Mouse (Mus musculus) bone marrow, adult 2 months (tissue): ENCODE results near the gene Cdh23. TPM values are rescaled to one million over a fixed set of nuclear protein-coding genes. Genes with fewer than 3 reads are reported as not detected.

Source experiments
- H3K27ac ChIP-seq: fragments of 200-500 bp; 2 replicates; pipeline ENCODE4 v1.5.1; 2012; ENCODE audit warnings: low read depth, mild to moderate bottlenecking, control low read depth, inconsistent platforms, low read length; ENCODE audit not compliant: control insufficient read depth, poor library complexity, insufficient read depth
- H3K4me1 ChIP-seq: fragments of 200-500 bp; 2 replicates; pipeline ENCODE4 v1.6.1; 2011; ENCODE audit warnings: low read length; ENCODE audit not compliant: control insufficient read depth, insufficient read depth
- H3K4me3 ChIP-seq: fragments of 200-500 bp; replicated peaks from 2 replicates; pipeline ENCODE3; 2011; ENCODE audit warnings: mild to moderate bottlenecking, low read depth, low read length, control low read depth; ENCODE audit not compliant: control insufficient read depth
- CTCF ChIP-seq: fragments of 200-500 bp; IDR thresholded peaks from 2 replicates; pipeline ENCODE4 v1.5.1; 2011; ENCODE audit warnings: low read length, control low read depth; ENCODE audit not compliant: control insufficient read depth, insufficient read depth
- POLR2A ChIP-seq: fragments of 200-500 bp; IDR thresholded peaks from 2 replicates; pipeline ENCODE4 v1.6.1; 2011; ENCODE audit warnings: low read depth, mild to moderate bottlenecking, control low read depth, low read length, borderline replicate concordance; ENCODE audit not compliant: control insufficient read depth
- WGBS: fragments of 180-500 bp; shearing (Covaris S2); methylation state at CpG from one replicate; pipeline ENCODE4 v1.1.7; 2018; 5-methylcytosine and 5-hydroxymethylcytosine counted together
- polyA plus RNA-seq: library from polyadenylated mRNA; stranded (reverse); fragments of >200 nt; gene quantifications from 2 replicates; pipeline ENCODE4 v1.2.4, GENCODE M21; 2011; ENCODE audit warnings: low replicate concordance; ENCODE audit not compliant: missing spikeins, insufficient read depth, insufficient read length

Gene Cdh23
- polyA plus RNA-seq, 1 experiment = 1.8 TPM

DNA sequence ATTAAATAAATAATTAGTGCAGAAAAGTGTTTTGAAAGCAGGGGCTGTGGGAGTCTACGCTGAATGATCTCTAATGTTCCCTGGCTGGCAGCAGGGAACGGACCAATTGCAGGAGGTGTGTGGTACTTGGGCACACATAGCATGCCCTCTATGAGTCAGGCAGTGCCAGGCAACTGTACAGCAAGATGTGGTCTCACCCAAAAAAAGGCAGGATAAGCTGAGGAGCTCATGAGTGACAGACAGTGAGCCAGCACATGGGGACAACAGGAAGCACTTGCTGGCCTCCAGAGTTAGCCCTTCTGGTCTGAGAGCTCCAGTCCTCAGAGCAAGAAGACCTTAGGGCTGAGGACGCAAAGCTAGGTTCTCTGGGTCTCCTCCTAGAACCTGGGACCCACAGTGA lies 121.4 kb downstream of the Cdh23 start:
- Histone ChIP-seq H3K4me1 (peaks cover 5% of the 10 kb centered on the region; the same call in 1 of the 2 replicates), H3K4me3 (no peak overlapping the region), H3K27ac (no peak overlapping the region)
- TF ChIP-seq POLR2A (no peak), CTCF (no peak)
- WGBS = 72% methylated on average over 3 of the region's 3 CpGs

DNA sequence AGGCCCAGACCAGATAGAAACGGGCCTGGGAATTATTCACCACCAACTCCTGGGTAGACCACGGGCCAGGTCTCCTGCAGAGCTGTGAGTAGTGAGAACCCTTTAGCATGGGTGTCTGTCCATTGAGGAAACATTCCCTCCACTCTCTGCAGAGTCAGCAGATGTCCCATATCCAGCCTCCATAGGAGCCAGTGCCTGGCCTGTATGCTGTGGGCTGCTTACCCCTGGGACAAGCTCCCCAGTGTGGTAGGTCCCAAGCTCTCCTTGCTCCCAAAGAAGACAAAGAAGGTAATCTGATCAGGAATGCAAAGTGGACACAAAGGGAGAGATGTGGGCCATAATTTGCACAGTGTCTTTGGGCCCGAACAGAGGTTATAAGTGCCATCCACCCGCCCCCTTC lies 124.8 kb downstream of the Cdh23 start:
- Histone ChIP-seq H3K4me1 (no peaks in the 10 kb centered on the region), H3K27ac (no peak overlapping the region), H3K4me3 (no peak overlapping the region)
- 86% methylated on average over 4 of the region's 4 CpGs for WGBS
- TF ChIP-seq CTCF = no peak
- no peak for TF ChIP-seq POLR2A

DNA sequence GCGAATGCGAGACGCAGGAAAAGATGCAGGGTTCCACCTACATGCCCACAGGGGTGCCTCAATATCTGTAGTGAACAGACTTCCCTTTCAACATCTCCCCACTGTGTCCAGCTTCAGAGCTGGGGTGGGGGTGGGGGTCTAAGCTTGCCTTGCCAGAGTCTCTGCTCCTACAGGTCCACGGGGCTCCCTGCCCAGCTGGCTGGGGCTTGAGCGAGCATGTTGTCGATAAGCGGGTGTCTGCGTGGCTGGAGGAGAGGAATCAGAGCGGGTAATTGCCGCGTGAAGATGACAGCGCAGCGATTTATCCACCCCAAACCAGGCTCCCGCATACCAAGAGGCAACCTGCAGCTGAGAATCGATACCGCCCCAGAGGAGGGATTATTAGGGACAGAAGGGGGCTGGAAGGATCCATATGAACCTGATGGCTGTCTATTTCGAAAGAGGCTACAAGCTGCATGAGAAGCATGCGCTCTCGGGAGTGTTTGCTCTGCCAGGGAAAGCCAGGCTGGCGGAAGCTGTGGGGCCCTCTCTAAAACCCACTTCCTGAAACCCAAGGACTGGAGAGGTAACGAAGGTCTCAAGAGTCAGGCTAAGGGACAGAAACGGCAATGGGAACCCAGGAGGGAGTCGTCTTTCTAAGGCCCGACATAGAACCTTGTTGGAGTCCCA lies 129.8 kb downstream of the Cdh23 start:
- no peaks in the 10 kb centered on the region; the same call in 1 of the 2 replicates for H3K4me1 ChIP-seq
- 2% methylated on average over 24 of the region's 24 CpGs for WGBS
- no peak for TF ChIP-seq CTCF
- no peak for TF ChIP-seq POLR2A
- peak overlapping the region; percentile 41 for H3K4me3 ChIP-seq
- H3K27ac ChIP-seq = no peak overlapping the region

DNA sequence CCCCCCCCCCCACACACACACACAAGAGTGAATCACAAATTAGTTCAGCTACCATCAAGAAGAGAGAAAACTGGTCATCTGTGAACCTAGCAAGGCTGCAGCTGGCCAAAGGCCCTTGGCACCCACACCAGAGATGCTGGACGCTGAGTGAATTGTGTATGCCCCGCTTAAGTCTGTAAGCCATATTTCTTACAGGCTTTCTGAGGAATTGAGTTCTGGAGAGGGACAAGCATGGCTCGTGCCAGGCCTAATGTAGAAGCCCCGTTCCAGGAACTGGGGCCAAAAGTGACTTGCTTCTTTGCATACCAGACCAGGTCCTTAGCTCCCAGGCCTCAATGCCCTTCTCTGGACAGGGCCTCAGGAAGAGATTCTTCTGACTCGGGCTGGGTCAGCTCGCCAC lies 132.2 kb downstream of the Cdh23 start:
- H3K4me1 ChIP-seq = no peaks in the 10 kb centered on the region; the same call in 1 of the 2 replicates
- 81% methylated on average over 6 of the region's 6 CpGs for WGBS

DNA sequence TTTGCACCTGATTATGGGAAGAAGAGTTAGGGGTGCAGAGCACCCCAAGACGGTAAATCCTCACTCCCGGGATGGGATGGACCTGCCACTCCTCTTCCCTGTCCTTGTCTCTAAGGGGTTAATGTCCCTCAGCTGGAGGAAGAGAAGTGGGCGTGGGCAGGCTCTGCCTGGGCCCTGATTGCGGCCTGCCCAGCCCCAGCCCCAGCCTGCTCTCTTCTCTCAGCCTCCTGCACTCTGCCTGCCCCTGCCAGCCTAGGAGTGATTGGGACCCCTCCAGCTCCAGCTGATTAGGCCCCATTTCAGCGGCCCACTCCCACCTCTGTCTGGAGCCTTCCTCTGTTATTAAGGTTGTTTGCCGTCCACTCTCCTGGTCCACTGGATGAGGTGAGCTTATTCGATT lies 133.3 kb downstream of the Cdh23 start:
- 66% methylated on average over 7 of the region's 7 CpGs for WGBS
- no peak overlapping the region for H3K4me3 ChIP-seq
- no peak overlapping the region for H3K27ac ChIP-seq
- H3K4me1 ChIP-seq = no peaks in the 10 kb centered on the region; the same call in 1 of the 2 replicates
- TF ChIP-seq POLR2A = no peak
- no peak for TF ChIP-seq CTCF

More for the DNA sequence above, 132.2 kb downstream of the Cdh23 start:
- no peak overlapping the region for H3K4me3 ChIP-seq
- no peak overlapping the region for H3K27ac ChIP-seq
- TF ChIP-seq CTCF (no peak), POLR2A (no peak)

DNA sequence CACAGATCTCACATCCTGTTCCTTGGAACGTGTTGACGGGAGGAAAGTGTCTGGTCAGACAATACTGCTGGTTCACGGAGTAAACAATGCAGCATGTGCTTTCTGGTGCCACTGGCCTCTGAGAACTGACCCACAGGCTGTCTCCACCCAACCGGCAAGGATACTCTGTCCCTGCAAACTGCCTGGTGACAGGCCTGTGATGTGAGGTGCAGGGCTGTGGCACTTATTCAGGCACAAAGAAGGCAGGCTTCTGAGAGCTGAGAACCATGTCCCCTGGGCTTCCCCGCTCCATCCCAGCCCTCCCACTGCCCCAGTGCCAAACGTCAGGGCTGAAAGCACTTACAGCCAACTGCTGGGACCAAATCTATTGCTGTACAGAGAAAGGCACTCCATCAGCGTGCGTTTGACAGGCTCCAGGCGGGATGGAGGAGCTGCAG lies 137.8 kb downstream of the Cdh23 start:
- H3K4me1 ChIP-seq = no peaks in the 10 kb centered on the region
- WGBS = 78% methylated on average over 9 of the region's 9 CpGs
- H3K27ac ChIP-seq = no peak overlapping the region
- TF ChIP-seq POLR2A (no peak), CTCF (no peak)
- no peak overlapping the region for H3K4me3 ChIP-seq

DNA sequence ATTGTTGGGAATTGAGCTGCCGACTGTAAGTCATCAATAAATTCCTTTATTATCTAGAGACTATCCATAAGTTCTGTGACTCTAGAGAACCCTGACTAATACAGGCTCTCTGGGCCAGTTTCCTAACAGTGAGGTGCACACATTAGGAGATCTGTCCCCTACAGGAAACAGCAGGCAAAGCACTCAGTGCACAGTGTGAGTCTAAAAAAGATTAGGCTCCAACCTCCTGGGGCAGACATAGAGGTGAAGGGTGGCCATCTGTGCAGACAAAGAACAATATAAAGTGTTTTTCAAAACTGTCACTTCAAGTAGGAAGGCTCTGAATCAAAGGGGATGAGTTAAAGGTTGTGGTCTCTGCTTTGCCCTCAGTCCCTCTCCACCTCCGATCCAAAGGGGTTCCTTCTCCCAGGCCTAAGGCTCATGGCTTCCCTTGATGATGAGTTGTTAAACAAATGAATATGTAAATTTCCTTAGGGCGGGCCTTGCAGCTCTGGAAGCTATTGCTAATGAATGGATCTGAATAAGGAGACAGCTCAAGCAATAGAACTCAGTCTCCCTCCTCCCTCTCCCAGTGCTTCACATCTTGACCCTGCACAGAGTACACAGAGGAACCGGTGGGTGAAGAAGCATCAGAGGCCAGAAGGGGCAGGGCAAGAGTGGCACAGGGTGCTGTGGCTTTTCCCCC lies 143.2 kb downstream of the Cdh23 start:
- Histone ChIP-seq H3K4me3 (no peak overlapping the region), H3K27ac (no peak overlapping the region), H3K4me1 (no peaks in the 10 kb centered on the region)
- TF ChIP-seq POLR2A = no peak
- no peak for TF ChIP-seq CTCF
- 91% methylated on average over 4 of the region's 4 CpGs for WGBS

DNA sequence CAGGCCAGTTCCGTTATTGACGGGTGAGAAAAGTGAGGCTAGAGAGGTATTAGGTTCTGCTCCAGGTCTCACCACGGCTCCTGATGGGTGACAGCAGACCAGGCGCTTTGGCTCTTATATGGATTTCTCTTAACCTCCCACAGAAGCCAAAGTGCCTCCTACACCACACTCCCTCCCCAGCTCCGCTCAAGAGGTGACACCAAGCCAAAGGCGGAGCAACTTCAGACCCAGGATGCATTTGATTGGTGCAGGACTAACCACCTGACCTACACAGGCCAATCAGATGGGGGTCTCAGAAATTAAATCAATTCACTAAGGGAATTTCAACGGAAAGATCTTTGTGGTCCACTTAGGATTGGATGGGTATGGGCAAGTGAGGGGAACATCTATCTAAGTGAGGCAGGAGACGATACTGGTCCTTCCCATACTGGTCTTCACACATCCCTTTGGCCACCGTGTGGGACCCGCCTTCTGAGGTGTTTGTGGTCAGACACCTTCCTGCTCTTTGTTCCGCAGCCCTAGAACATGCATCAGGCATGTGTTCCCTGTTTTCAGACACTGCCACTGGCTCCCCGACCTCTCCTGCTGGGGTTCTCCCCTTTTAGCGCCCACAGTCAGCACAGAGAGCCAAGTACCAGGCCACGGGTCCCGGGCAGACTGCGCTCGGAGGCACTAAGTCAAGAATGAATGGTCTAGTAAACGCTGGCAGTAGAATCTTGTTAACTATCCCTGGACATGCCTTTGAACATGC lies 157.0 kb downstream of the Cdh23 start:
- WGBS = 37% methylated on average over 18 of the region's 18 CpGs
- Histone ChIP-seq H3K4me1 (no peaks in the 10 kb centered on the region), H3K27ac (no peak overlapping the region), H3K4me3 (no peak overlapping the region)
- no peak for TF ChIP-seq CTCF
- no peak for TF ChIP-seq POLR2A
